Mouse (Mus musculus) heart, adult 2 months (tissue): Measurements from ENCODE around the gene Pcdh17. TPM values are rescaled to one million over a fixed set of nuclear protein-coding genes. Genes with fewer than 3 reads are reported as not detected.

Experiments
- DNase-seq, 2 experiments: peaks; one replicate each; pipeline ENCODE4 v3.0.0; 2021
- H3K27ac ChIP-seq: fragments of 200-600 bp; 2 replicates; pipeline ENCODE4 v1.8.1; 2022
- H3K27me3 ChIP-seq: fragments of 200-500 bp; 2 replicates; pipeline ENCODE4 v1.6.1; 2012; ENCODE audit warnings: mild to moderate bottlenecking, low read length, inconsistent platforms, mixed read lengths; ENCODE audit not compliant: control insufficient read depth, insufficient read depth
- H3K36me3 ChIP-seq: fragments of 200-500 bp; 2 replicates; pipeline ENCODE4 v1.6.1; 2012; ENCODE audit warnings: low read length, inconsistent platforms; ENCODE audit not compliant: control insufficient read depth, insufficient read depth
- H3K4me1 ChIP-seq: fragments of 200-500 bp; 2 replicates; pipeline ENCODE4 v1.6.1; 2011; ENCODE audit warnings: low read length; ENCODE audit not compliant: control insufficient read depth, insufficient read depth
- H3K4me3 ChIP-seq: fragments of 200-600 bp; 2 replicates; pipeline ENCODE4 v1.8.1; 2022
- H3K79me2 ChIP-seq: fragments of 200-500 bp; replicated peaks from 2 replicates; pipeline ENCODE4 v1.6.1; 2012; ENCODE audit warnings: mild to moderate bottlenecking, inconsistent platforms, low read length, moderate library complexity, mixed read lengths; ENCODE audit not compliant: control insufficient read depth, insufficient read depth
- H3K9ac ChIP-seq: fragments of 200-500 bp; 2 replicates; pipeline ENCODE4 v1.6.1; 2012; ENCODE audit warnings: low read depth, mild to moderate bottlenecking, control low read depth, inconsistent platforms, low read length, mixed read lengths
- CTCF ChIP-seq: fragments of 200-600 bp; IDR thresholded peaks from 2 replicates; pipeline ENCODE4 v1.8.1; 2022; ENCODE audit warnings: antibody characterized with exemption, mild to moderate bottlenecking, moderate library complexity
- EP300 ChIP-seq: fragments of 200-500 bp; IDR thresholded peaks from 2 replicates; pipeline ENCODE4 v1.6.1; 2011; ENCODE audit warnings: low read depth, low read length, control low read depth; ENCODE audit not compliant: insufficient read depth
- POLR2A ChIP-seq: fragments of 200-500 bp; IDR thresholded peaks from 2 replicates; pipeline ENCODE4 v1.6.1; 2011; ENCODE audit warnings: mild to moderate bottlenecking, low read depth, low read length, control low read depth; ENCODE audit not compliant: insufficient read depth
- WGBS: fragments of 180-500 bp; shearing (Covaris S2); methylation state at CpG from one replicate; pipeline ENCODE4 v1.1.7; 2018; 5-methylcytosine and 5-hydroxymethylcytosine counted together
- intact Hi-C: fragments of 180-260 bp; cut with DNase I; formaldehyde crosslinking; loops from one replicate; pipeline ENCODE4 v1.15.1; 2025
- polyA plus RNA-seq: library from polyadenylated mRNA; depleted of rRNA; stranded (reverse); fragments of >200 nt; gene quantifications from 2 replicates; pipeline ENCODE4 v1.2.3, GENCODE M21; 2012
- total RNA-seq, 2 experiments: library from RNA; stranded (reverse); gene quantifications; 2 replicates each; pipeline ENCODE4 v1.2.3; 2021

Gene Pcdh17
- total and polyA plus RNA-seq, 3 experiments, result 1.2 to 2.4 (median 1.7) TPM

- no peak for DNase-seq
- Histone ChIP-seq H3K4me3 (no peak overlapping the region), H3K36me3 (no peaks in the 10 kb centered on the region), H3K79me2 (no peaks in the 10 kb centered on the region), H3K4me1 (no peaks in the 10 kb centered on the region), H3K27ac (no peak overlapping the region), H3K27me3 (no peaks in the 10 kb centered on the region), H3K9ac (no peak overlapping the region)
- intact Hi-C loops, result no loop called here
- WGBS, result 98% methylated on average over 2 of the region's 2 CpGs
- TF ChIP-seq EP300, result no peak
- TF ChIP-seq CTCF, result no peak
- TF ChIP-seq POLR2A, result no peak
These were observed 67.6 kb downstream of the Pcdh17 start for GRCm38 (mm10) chr14:84511010-84511409.

GRCm38 (mm10) chr14:84532397-84532796 lies 89.0 kb downstream of the Pcdh17 start:
- H3K4me1 ChIP-seq, result no peaks in the 10 kb centered on the region
- no peaks in the 10 kb centered on the region for H3K27me3 ChIP-seq
- intact Hi-C loops, result no loop called here
- H3K36me3 ChIP-seq, result no peaks in the 10 kb centered on the region
- no peak for TF ChIP-seq POLR2A
- no peak for TF ChIP-seq EP300
- no peak for TF ChIP-seq CTCF
- DNase-seq, result no peak
- H3K27ac ChIP-seq, result peak overlapping the region; percentile 1; the same call in 1 of the 2 replicates
- no peaks in the 10 kb centered on the region for H3K79me2 ChIP-seq
- 29% methylated on average over 2 of the region's 2 CpGs for WGBS
- no peak overlapping the region for H3K9ac ChIP-seq
- H3K4me3 ChIP-seq, result no peak overlapping the region

- no peak overlapping the region for H3K27ac ChIP-seq
- intact Hi-C loops, result no loop called here
These were observed 91.9 kb downstream of the Pcdh17 start for GRCm38 (mm10) chr14:84535264-84535663.

GRCm38 (mm10) chr14:84541838-84542237 lies 98.5 kb downstream of the Pcdh17 start:
- 77% methylated on average over 3 of the region's 3 CpGs for WGBS

More at GRCm38 (mm10) chr14:84535264-84535663, 91.9 kb downstream of the Pcdh17 start:
- Histone ChIP-seq H3K79me2 (no peaks in the 10 kb centered on the region), H3K27me3 (no peaks in the 10 kb centered on the region), H3K36me3 (no peaks in the 10 kb centered on the region), H3K4me3 (no peak overlapping the region), H3K9ac (no peak overlapping the region), H3K4me1 (no peaks in the 10 kb centered on the region)
- no peak for DNase-seq
- no peak for TF ChIP-seq POLR2A
- TF ChIP-seq EP300, result no peak
- no peak for TF ChIP-seq CTCF

GRCm38 (mm10) chr14:84545968-84546367 lies 102.6 kb downstream of the Pcdh17 start:
- Histone ChIP-seq H3K4me3 (no peak overlapping the region), H3K27me3 (no peaks in the 10 kb centered on the region), H3K79me2 (no peaks in the 10 kb centered on the region), H3K27ac (no peak overlapping the region), H3K9ac (no peak overlapping the region), H3K36me3 (no peaks in the 10 kb centered on the region), H3K4me1 (no peaks in the 10 kb centered on the region)
- intact Hi-C loops, result no loop called here
- 51% methylated on average over 2 of the region's 2 CpGs for WGBS
- DNase-seq, result no peak
- no peak for TF ChIP-seq EP300
- no peak for TF ChIP-seq CTCF
- TF ChIP-seq POLR2A, result no peak

More at GRCm38 (mm10) chr14:84541838-84542237, 98.5 kb downstream of the Pcdh17 start:
- no peak for DNase-seq
- TF ChIP-seq CTCF (no peak), EP300 (no peak), POLR2A (no peak)
- Histone ChIP-seq H3K4me1 (no peaks in the 10 kb centered on the region), H3K27ac (no peak overlapping the region), H3K4me3 (no peak overlapping the region), H3K27me3 (no peaks in the 10 kb centered on the region), H3K79me2 (no peaks in the 10 kb centered on the region), H3K36me3 (no peaks in the 10 kb centered on the region), H3K9ac (no peak overlapping the region)
- intact Hi-C loops, result no loop called here

GRCm38 (mm10) chr14:84547513-84548194 lies 104.3 kb downstream of the Pcdh17 start:
- WGBS, result 63% methylated on average over 10 of the region's 10 CpGs

More at GRCm38 (mm10) chr14:84547513-84548194, 104.3 kb downstream of the Pcdh17 start:
- intact Hi-C loops, result no loop called here
- Histone ChIP-seq H3K27me3 (no peaks in the 10 kb centered on the region), H3K36me3 (no peaks in the 10 kb centered on the region), H3K9ac (no peak overlapping the region), H3K27ac (no peak overlapping the region), H3K4me1 (no peaks in the 10 kb centered on the region), H3K79me2 (no peaks in the 10 kb centered on the region), H3K4me3 (no peak overlapping the region)
- no peak for DNase-seq
- TF ChIP-seq CTCF, result no peak
- TF ChIP-seq EP300, result no peak
- TF ChIP-seq POLR2A, result no peak
